Mouse (Mus musculus): Measurements from ENCODE around the gene Fam118b.

DNA sequence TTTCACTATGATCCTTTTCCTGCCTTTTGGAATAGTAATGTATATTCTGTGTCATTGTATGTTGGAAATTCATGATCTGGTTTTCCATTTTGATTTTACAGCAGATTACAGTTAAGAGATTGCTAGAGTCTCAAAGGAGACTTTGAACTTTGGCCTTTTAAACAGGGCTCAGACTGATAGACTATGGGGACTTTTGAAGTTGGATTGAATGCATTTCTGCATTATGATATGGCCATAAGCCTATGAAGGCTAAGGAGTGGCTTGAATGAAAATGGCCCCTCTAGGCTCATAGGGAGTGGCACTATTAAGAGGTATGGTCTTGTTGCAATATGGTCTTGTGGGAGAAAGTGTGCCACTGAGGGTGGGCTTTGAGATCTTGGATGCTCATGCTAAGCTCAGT, 30.2 kb upstream of the Fam118b start:
- TF ChIP-seq CTCF (conservative IDR thresholded peaks at IDR 0.05; ENCODE audit: insufficient read depth, insufficient read length, low read depth, low read length) (no peak), POLR2A (IDR thresholded peaks at IDR 0.05; ENCODE audit: low read depth, low read length) (no peak)
